Mouse (Mus musculus) embryonic stem cell, embryonic (primary cell): ENCODE data around the gene Tbck.

Experiments
- CTCF ChIA-PET, 4 experiments: fragments of 300-600 bp in 2 of 4; fragments of 350-600 bp in 2 of 4; sonication (Branson Sonifier 250); formaldehyde crosslinking; loops; one replicate each; lab custom pipeline; 2022; ENCODE audit warnings: inconsistent platforms in 2 of 4; lab: Charles Lee
- POLR2A ChIA-PET, 4 experiments: fragments of 300-600 bp in 2 of 4; fragments of 350-600 bp in 2 of 4; sonication (Branson Sonifier 250); formaldehyde crosslinking; loops; one replicate each; lab custom pipeline; 2022; ENCODE audit warnings: antibody characterized with exemption in 4 of 4, inconsistent platforms in 1 of 4; lab: Charles Lee

The Tbck gene

GRCm38 (mm10) chr3:132876933-132877676 is 193.2 kb downstream of the Tbck start:
- POLR2A ChIA-PET: no interaction called here
- CTCF ChIA-PET: no interaction called here

DNA sequence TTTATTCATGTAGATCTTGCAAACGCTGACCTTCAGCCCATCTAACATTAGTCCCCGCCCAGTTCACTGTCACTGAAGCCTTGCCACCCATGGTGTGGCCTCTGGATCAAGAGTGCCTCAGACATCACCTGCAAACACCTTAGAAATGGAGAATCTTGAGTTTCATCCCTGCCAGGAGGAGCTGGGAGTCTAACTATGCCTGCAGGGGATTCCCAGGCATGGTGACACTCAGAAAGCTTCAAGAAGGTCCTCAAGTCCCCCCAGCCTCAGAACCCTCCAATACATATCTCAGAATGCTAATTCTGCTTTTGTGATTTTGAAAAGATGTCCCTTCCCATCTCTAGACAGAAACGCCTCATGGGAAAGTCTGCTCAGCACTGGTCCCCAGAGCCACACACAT is 196.4 kb downstream of the Tbck start:
- POLR2A ChIA-PET: no interaction called here
- CTCF ChIA-PET: interaction anchor here in 1 of 4 experiments (0.7 kb wide), 1 partner anchor 808 kb away, joined by 4 read pairs; no protein-coding TSS in a partner anchor

DNA sequence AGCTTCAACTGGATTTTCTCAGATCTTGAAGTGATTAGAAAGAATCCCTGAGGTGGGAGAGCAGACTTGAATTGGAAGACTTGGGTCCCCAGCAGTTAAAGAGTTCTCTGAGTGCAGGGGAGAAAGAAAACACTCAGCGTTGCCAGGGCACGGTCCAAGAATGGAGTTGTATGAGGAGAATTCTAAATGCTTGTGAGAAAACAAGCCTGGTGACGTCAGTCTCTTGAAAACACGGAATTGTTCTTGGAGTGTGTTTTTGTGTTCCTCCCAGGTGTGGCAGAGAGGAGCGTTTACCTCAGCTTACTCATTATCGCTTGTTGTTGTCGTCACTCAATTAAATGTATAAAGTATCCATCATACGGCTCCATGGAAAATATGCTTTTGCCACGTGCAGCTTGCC is 196.9 kb downstream of the Tbck start:
- POLR2A ChIA-PET: no interaction called here
- CTCF ChIA-PET: interaction anchor here in 1 of 4 experiments (0.7 kb wide), 1 partner anchor 809 kb away, joined by 4 read pairs; no protein-coding TSS in a partner anchor

- CTCF ChIA-PET: interaction anchor here in 1 of 4 experiments (1.5 kb wide), 1 partner anchor 9 kb away, joined by 3 read pairs; no protein-coding TSS in a partner anchor
- POLR2A ChIA-PET: no interaction called here
Measured at GRCm38 (mm10) chr3:132883256-132883655, 199.3 kb downstream of the Tbck start.

DNA sequence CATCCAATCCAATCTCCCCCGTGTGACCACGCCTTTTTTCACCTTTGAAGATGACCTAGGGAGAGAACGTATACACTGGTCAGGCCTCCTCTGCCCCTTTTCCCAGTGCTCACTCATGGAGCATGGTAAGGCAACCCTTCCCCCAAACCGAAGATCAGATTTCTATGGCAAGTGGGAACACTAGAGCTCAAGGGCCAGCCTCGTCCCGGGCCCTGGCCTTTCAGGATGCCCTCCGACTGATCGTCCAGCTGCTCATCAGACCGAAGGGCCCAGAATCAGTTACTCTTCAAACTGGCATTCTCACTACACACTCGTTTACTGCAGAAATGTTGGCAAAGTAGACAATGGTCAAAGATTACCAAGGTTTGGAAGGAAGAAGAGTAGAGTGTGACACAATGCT is 200.5 kb downstream of the Tbck start:
- ChIA-PET POLR2A (interaction anchor here in 1 of 4 experiments (1.1 kb wide), 1 partner anchor 9 kb away, joined by 3 read pairs; no protein-coding TSS in a partner anchor), CTCF (no interaction called here)

DNA sequence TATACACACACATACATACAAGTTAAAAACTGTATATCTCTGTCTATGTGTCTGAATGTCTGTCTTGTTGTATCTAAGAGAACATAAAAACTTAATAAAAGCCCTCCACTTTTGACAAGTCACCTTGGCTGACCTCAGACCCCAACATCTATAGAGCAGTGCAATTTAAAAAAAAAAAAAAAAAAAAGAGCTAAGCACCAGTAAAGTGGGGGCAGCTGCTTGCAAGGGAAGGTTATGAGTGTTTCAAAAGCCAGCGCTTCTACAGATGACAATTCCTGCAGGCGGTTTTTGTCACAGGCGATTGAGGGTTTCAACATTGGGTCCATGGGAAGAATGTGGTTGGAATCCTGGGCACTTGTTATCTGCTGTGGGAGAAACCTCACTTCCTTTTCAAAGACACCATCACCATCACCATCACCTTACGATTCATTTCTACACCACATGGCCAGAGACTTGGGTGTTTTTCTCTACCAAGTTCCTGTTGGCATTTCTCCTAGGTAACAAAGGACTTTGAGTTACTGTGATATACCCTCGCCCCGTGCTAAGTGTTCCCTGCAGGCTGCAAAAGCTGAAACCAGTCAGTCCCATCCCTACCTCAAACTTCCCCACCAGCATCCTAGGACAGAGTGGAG is 202.6 kb downstream of the Tbck start:
- CTCF ChIA-PET: interaction anchor here in 1 of 4 experiments (0.6 kb wide), 1 partner anchor 428 kb away, joined by 3 read pairs; no protein-coding TSS in a partner anchor
- POLR2A ChIA-PET: no interaction called here

- ChIA-PET CTCF (interaction anchor here in 1 of 4 experiments (0.6 kb wide), 1 partner anchor 427 kb away, joined by 3 read pairs; no protein-coding TSS in a partner anchor), POLR2A (no interaction called here)
Measured at GRCm38 (mm10) chr3:132887074-132887848, 203.3 kb downstream of the Tbck start.
